Mouse (Mus musculus) stomach, embryonic 16.5 days (tissue): ENCODE measurements around the gene Plcb1. TPM values are rescaled to one million over a fixed set of nuclear protein-coding genes. Genes with fewer than 3 reads are reported as not detected.

Source experiments
- ATAC-seq: fragments of 200-750 bp; cut with Nextera tagmentation; 2 replicates; pipeline ENCODE4 v1.8.0; 2017; ENCODE audit warnings: moderate number of reproducible peaks, moderate TSS enrichment; ENCODE audit not compliant: insufficient read depth, low FRiP score
- H3K27ac ChIP-seq: fragments of 300-500 bp; sonication (generic); 2 replicates; pipeline ENCODE4 v1.5.1; 2014; ENCODE audit warnings: low read length
- H3K27me3 ChIP-seq: fragments of 300-500 bp; sonication (generic); 2 replicates; pipeline ENCODE4 v1.6.1; 2014; ENCODE audit warnings: low read length, control low read depth, mixed read lengths; ENCODE audit not compliant: control insufficient read depth, insufficient read depth
- H3K36me3 ChIP-seq: fragments of 300-500 bp; sonication (generic); 2 replicates; pipeline ENCODE4 v1.6.1; 2014; ENCODE audit warnings: low read length; ENCODE audit not compliant: control insufficient read depth, insufficient read depth
- H3K4me1 ChIP-seq: fragments of 300-500 bp; sonication (generic); 2 replicates; pipeline ENCODE4 v1.6.1; 2014; ENCODE audit warnings: low read length, control low read depth, mixed read lengths; ENCODE audit not compliant: control insufficient read depth, insufficient read depth
- H3K4me2 ChIP-seq: fragments of 300-500 bp; sonication (generic); 2 replicates; pipeline ENCODE4 v1.6.1; 2014; ENCODE audit warnings: low read depth, low read length, mixed read lengths
- H3K4me3 ChIP-seq: fragments of 300-500 bp; sonication (generic); replicated peaks from 2 replicates; pipeline ENCODE4 v1.5.1; 2014; ENCODE audit warnings: mild to moderate bottlenecking, low read length
- H3K9ac ChIP-seq: fragments of 300-500 bp; sonication (generic); 2 replicates; pipeline ENCODE4 v1.6.1; 2014; ENCODE audit warnings: low read length
- H3K9me3 ChIP-seq: fragments of 300-500 bp; sonication (generic); replicated peaks from 2 replicates; pipeline ENCODE4 v1.6.1; 2016; ENCODE audit warnings: low read length, control low read depth; ENCODE audit not compliant: control insufficient read depth
- WGBS: fragments of 180-500 bp; shearing (Covaris S2); extraction: QIAGEN DNeasy Blood & Tissue Kit; methylation state at CpG from one replicate; pipeline ENCODE4 v1.1.7; 2014; 5-methylcytosine and 5-hydroxymethylcytosine counted together
- polyA plus RNA-seq: library from polyadenylated mRNA; unstranded; fragments of >200 nt; fragmentation: Nextera tagmentation; extraction: Ambion mirVana; gene quantifications from 2 replicates; pipeline ENCODE4 v1.2.1, GENCODE M21; 2015

Gene Plcb1
- polyA plus RNA-seq, 1 experiment from 2014 or later: 11.9 TPM

DNA sequence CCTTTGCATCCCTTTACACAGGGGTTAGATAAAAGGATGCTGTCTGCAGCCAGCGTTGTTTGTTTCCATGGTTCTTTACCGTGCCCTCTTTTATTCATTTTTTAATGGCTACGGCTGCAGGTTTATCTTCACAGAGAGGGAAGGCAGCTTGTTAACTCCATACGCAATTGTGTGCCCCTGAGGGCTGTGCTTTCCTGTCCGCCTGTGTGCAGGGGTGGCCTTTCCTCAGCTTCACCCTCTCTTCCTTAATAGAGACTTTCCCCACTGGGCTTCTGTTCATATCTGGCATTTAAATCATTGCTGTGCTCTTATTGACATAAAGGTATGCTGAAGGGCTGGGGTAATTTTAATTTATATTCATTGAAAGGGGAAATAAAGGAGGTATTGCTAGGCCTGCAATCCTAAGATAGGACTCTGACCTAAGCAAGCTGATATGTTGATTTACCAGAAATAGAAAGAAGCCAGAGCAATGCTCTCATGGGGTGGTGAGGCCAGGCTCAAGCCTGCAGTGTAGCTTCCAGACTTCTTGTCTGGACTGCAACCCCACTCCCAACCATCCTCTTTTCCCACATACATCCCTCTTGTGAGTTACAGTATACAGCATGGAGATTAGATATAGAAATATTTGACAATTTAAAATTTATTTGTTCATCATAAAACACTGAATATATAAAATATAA lies 623.7 kb downstream of the Plcb1 start:
- Histone ChIP-seq H3K4me2 (no peak overlapping the region), H3K9me3 (no peaks in the 10 kb centered on the region), H3K27ac (no peak overlapping the region), H3K9ac (no peak overlapping the region), H3K4me1 (no peaks in the 10 kb centered on the region), H3K4me3 (no peak overlapping the region), H3K27me3 (no peaks in the 10 kb centered on the region), H3K36me3 (no peaks in the 10 kb centered on the region)
- WGBS: 68% methylated on average over 5 of the region's 5 CpGs
- ATAC-seq: no peak

DNA sequence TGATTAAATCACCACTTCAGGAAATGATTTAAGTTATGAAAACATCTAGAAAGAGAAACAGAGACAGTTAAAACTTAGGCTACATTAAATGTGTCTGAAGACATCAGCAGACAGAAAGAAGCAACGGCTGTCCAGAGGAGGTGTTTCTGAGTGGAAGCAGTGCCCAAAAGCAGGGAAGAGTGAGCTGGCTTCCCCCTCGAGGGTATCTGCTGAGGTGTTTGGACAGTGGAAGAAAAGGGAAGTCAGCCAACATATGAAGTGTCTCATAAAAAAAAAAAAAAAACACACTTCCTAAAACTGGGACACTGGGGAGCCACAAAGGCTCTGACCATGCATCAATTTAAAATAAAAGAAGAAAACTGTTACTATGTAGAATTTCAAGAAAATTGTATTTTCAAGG lies 625.8 kb downstream of the Plcb1 start:
- Histone ChIP-seq H3K27me3 (no peaks in the 10 kb centered on the region), H3K27ac (no peak overlapping the region), H3K9me3 (no peaks in the 10 kb centered on the region), H3K36me3 (no peaks in the 10 kb centered on the region), H3K4me2 (no peak overlapping the region), H3K4me1 (no peaks in the 10 kb centered on the region), H3K9ac (no peak overlapping the region), H3K4me3 (no peak overlapping the region)
- 54% methylated on average over 2 of the region's 2 CpGs for WGBS
- ATAC-seq: no peak

DNA sequence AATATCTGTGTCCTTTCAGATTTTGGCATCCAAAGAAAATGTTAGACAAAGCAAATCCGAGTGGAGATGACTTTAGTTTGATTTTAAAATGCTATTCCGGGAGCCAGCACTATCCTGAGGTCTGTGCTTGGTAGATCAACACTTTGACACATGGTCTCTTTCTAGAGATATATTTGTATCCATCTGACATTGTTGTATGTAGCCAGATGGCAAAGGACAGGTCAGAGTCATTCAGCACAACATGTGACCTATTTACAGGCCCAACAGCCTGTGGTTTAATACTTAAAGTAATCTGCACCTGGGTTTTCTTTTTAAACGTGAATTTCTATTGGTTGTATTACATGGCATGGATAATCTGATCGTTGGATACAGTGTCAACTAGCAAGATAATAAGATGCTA lies 629.3 kb downstream of the Plcb1 start:
- no peak for ATAC-seq
- no peak overlapping the region for H3K27ac ChIP-seq
- no peaks in the 10 kb centered on the region for H3K27me3 ChIP-seq
- H3K36me3 ChIP-seq: no peaks in the 10 kb centered on the region
- H3K9me3 ChIP-seq: no peaks in the 10 kb centered on the region
- no peak overlapping the region for H3K4me3 ChIP-seq
- H3K9ac ChIP-seq: no peak overlapping the region
- WGBS: 72% methylated on average over 4 of the region's 4 CpGs
- no peak overlapping the region for H3K4me2 ChIP-seq
- no peaks in the 10 kb centered on the region for H3K4me1 ChIP-seq

DNA sequence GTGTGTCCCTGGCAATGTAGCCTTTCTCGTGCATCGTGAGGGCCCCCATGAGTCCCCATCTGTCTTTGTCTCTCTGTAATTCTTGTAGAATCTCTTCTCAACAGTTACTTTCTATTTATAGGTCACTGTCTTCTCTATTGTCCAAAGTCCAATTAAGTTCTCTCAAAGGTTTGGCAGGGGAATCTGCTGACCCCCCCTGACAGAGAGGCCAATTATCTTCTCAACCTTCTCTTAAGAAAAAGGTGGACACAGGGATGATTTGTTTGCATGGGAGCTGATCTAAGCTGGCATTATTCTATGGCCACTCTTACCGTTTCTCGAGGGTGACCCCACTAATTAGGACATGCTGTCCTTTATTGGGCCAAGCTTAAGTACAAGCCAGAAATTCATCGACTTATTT lies 633.4 kb downstream of the Plcb1 start:
- ATAC-seq: no peak
- Histone ChIP-seq H3K9ac (no peak overlapping the region), H3K4me1 (no peaks in the 10 kb centered on the region), H3K9me3 (no peaks in the 10 kb centered on the region), H3K36me3 (no peaks in the 10 kb centered on the region), H3K27me3 (no peaks in the 10 kb centered on the region), H3K4me2 (no peak overlapping the region), H3K4me3 (no peak overlapping the region), H3K27ac (no peak overlapping the region)
- 76% methylated on average over 5 of the region's 5 CpGs for WGBS

DNA sequence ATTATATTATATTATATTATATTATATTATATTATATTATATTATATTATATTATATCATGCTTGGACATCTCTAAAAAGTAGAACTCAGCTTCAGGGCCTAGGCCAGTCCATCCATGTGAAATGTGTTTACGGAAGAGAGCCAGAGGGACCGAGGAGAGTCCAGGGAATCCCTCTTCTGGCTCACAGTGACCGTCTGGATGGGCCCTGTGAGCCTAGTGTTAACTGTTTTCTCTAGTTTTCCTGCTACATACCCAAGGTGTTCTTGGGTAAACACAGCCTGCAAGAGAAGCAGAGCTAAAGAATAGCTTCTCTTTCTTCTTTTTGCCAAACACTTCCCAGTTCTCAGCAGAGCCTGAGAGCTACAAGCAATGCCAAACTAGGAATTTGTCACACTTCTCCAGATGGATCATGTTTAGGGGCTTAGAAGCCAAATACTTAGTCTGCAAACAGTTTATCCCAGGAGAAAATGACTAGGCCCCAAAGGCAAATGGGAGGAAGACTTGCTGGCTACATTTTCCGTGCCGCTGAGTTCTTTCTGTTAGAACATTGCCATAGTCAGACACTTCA lies 649.2 kb downstream of the Plcb1 start:
- H3K4me2 ChIP-seq: no peak overlapping the region
- no peak for ATAC-seq
- WGBS: 43% methylated on average over 5 of the region's 5 CpGs
- 0 out of 2 replicates have a peak, but pooled peaks cover 4% of the 10 kb centered on the region for H3K4me1 ChIP-seq
- H3K4me3 ChIP-seq: no peak overlapping the region
- H3K9me3 ChIP-seq: no peaks in the 10 kb centered on the region
- H3K27ac ChIP-seq: peak overlapping the region; percentile 65
- H3K27me3 ChIP-seq: no peaks in the 10 kb centered on the region
- no peak overlapping the region for H3K9ac ChIP-seq
- H3K36me3 ChIP-seq: no peaks in the 10 kb centered on the region

DNA sequence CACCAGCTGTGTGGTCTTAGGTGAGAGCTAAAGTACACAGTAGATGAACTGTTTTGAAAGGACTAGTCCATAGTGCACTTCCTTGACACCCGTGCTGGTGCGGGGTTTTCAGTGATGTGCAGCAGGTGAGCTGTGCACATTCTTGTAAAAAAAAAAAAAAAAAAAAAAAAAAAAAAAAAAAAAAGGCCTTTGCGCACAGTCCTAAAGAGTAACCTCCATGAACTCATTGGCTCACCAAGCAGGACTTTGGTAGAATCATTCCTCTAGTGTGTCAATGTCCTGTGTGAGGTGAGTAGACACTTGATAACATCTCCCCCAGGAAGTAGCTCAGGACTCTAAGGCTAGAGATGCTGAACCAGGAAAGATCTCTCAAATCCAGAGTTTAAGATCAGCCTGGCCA lies 653.2 kb downstream of the Plcb1 start:
- H3K4me2 ChIP-seq: no peak overlapping the region
- H3K27ac ChIP-seq: peak overlapping the region; percentile 66
- H3K4me1 ChIP-seq: 0 out of 2 replicates have a peak, but pooled peaks cover 9% of the 10 kb centered on the region
- ATAC-seq: no peak
- no peaks in the 10 kb centered on the region for H3K36me3 ChIP-seq
- WGBS: 77% methylated on average over 3 of the region's 3 CpGs
- H3K4me3 ChIP-seq: no peak overlapping the region
- no peaks in the 10 kb centered on the region for H3K27me3 ChIP-seq
- no peaks in the 10 kb centered on the region for H3K9me3 ChIP-seq
- no peak overlapping the region for H3K9ac ChIP-seq

DNA sequence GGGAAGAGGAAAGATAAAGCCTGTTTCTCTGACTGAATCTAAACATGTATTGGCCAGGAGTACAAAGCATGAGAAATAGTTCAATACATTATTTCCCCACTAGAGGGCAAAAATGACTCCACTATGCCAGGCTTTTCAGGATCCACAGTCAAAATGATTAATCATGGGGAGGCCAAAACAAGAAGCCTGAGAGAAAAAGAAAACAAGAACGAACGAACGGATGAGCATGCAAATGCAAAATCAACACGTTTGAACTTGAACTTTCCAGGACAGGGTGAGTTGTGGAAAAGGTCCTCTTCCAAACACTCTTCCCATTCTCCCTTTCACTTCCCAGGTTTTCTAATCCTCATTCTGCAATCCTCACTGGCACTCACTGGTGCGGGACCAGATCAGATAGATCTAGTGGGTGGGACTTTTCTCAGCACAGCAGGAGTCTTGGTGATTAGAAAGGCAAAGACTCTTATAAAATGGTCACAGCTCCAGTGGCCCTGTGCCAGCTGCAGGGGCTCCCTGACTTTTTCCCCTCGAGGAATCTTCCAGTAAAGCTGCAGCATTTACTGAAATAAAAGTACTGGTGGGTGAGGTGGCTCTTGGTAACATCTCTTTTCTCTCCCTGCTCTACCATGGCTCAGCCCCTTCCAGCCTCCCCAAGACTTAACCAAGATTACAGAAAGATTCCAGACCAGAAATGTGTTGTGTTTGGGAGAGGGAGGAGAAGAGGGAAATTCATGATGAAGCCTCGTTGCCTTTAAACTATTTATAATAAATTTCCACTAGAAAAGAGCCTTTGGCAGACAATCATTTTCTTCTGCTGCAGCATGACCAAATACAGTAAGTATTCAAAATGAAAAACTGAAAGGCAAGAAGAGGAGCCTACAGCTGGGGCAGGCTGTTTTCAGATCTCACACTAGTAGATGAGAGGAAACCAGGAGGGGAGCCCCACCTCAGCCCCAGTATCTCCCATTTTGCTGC lies 654.0 kb downstream of the Plcb1 start:
- Histone ChIP-seq H3K4me2 (peak overlapping the region; percentile 26; the same call in 1 of the 2 replicates), H3K4me1 (0 out of 2 replicates have a peak, but pooled peaks cover 9% of the 10 kb centered on the region), H3K4me3 (0 out of 2 replicates have a peak overlapping the region, but pooled peaks have one; percentile 1), H3K9me3 (no peaks in the 10 kb centered on the region), H3K27me3 (no peaks in the 10 kb centered on the region), H3K27ac (peak overlapping the region; percentile 91), H3K9ac (no peak overlapping the region), H3K36me3 (no peaks in the 10 kb centered on the region)
- peak; percentile 79 for ATAC-seq
- 7% methylated on average over 7 of the region's 7 CpGs for WGBS

DNA sequence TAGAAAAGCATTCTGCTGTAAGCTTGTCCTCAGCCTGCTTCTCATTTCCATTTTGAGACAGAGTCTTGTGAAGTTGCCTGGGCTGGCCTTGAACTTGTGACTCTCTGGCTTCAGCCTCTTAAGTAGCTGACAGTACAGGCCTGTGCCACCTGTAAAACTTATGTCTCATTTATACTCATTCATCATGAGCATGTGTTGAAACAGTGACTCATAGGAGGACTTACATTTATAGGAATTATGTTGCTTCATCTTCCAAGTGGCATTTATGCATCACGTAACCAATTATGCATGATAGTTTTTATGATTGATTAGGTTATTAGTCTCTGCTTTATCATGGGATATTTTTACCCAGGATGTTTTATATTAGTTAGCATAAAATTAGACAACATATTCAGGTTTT lies 667.7 kb downstream of the Plcb1 start:
- H3K4me3 ChIP-seq: no peak overlapping the region
- H3K9ac ChIP-seq: no peak overlapping the region
- no peak overlapping the region for H3K4me2 ChIP-seq
- H3K9me3 ChIP-seq: no peaks in the 10 kb centered on the region
- 88% methylated on average over 1 of the region's 1 CpGs for WGBS
- H3K4me1 ChIP-seq: no peaks in the 10 kb centered on the region
- no peaks in the 10 kb centered on the region for H3K27me3 ChIP-seq
- no peak for ATAC-seq
- H3K27ac ChIP-seq: no peak overlapping the region
- no peaks in the 10 kb centered on the region for H3K36me3 ChIP-seq

DNA sequence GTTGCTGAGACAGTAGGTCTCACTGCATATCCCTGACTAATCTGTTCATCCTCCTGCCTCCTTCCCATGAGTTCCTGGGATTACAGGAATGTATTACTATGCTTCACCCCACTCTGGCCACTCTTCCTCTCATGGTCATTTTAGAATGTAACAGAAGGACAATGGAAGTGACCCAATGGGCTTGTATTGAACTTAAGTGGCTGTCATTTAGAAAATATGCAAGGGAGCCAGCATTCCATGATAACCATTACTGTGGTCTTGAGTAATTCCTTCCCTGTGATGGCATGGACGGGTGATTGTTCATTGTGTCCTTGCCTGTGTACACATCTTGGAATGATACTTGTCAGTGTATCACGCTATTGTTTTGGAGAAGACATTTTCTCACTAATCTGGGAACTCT lies 668.1 kb downstream of the Plcb1 start:
- ATAC-seq: no peak
- no peak overlapping the region for H3K4me3 ChIP-seq
- H3K4me2 ChIP-seq: no peak overlapping the region
- WGBS: 71% methylated on average over 2 of the region's 2 CpGs
- no peaks in the 10 kb centered on the region for H3K9me3 ChIP-seq
- H3K27ac ChIP-seq: no peak overlapping the region
- no peaks in the 10 kb centered on the region for H3K36me3 ChIP-seq
- no peaks in the 10 kb centered on the region for H3K27me3 ChIP-seq
- no peaks in the 10 kb centered on the region for H3K4me1 ChIP-seq
- H3K9ac ChIP-seq: no peak overlapping the region
